Mouse (Mus musculus) erythroblast, embryonic 14.5 days (primary cell): ENCODE measurements around the gene Llgl2. TPM values are rescaled to one million over a fixed set of nuclear protein-coding genes. Genes with fewer than 3 reads are reported as not detected.
A peak's percentile ranks its signal among the peaks of the same experiment; 100 is the strongest.

Experiments used
- H3K27me3 ChIP-seq: 2 replicates; pipeline ENCODE4 v1.6.1; 2012; ENCODE audit warnings: inconsistent platforms; ENCODE audit not compliant: control insufficient read depth
- H3K36me3 ChIP-seq: 2 replicates; pipeline ENCODE4 v1.6.1; 2012; ENCODE audit warnings: mild to moderate bottlenecking, inconsistent platforms; ENCODE audit not compliant: control insufficient read depth
- H3K4me1 ChIP-seq: 2 replicates; pipeline ENCODE4 v1.6.1; 2012; ENCODE audit warnings: inconsistent platforms; ENCODE audit not compliant: control insufficient read depth
- H3K4me3 ChIP-seq: replicated peaks from 2 replicates; pipeline ENCODE3; 2012; ENCODE audit warnings: moderate library complexity, mild to moderate bottlenecking, inconsistent platforms
- H3K9me3 ChIP-seq: 2 replicates; pipeline ENCODE4 v1.6.1; 2012; ENCODE audit warnings: low read length, inconsistent platforms, mixed read lengths; ENCODE audit not compliant: control insufficient read depth
- GATA1 ChIP-seq: IDR thresholded peaks from 2 replicates; pipeline ENCODE4 v1.6.1; 2012; ENCODE audit warnings: low read length, inconsistent platforms, mixed read lengths
- TAL1 ChIP-seq: IDR thresholded peaks from 3 replicates; pipeline ENCODE4 v1.6.1; 2012; ENCODE audit warnings: low read length, inconsistent platforms, mixed read lengths
- polyA plus RNA-seq: library from polyadenylated mRNA; stranded (reverse); fragments of >175 nt; gene quantifications from 2 replicates; pipeline ENCODE4 v1.2.3, GENCODE M21; 2012

The Llgl2 gene
- polyA plus RNA-seq, 1 experiment, result 2.1 TPM

DNA sequence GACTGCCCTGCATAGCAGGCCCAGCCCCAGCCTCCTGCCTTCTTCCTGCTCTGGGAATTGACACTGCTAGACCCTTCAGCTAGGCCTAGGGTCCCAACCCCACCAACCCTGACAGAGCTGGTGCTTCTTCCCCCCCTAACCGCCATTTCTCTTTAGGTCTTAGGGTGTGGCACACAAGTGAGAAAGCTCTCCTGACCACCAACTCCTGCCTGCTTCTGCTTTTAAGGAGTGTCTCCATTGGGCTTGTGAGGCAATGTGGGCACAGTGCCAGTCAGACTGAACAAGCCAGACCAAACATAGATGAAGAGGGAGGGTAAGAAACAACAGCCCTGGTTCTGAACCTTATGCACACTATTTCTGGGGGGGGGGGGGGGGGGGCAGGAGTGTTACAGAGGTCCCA lies 79.0 kb downstream of the Llgl2 start:
- TF ChIP-seq TAL1, result no peak
- TF ChIP-seq GATA1, result no peak
- no peaks in the 10 kb centered on the region for H3K9me3 ChIP-seq
- peaks cover 92% of the 10 kb centered on the region for H3K4me1 ChIP-seq
- peak overlapping the region; percentile 75 for H3K4me3 ChIP-seq
- no peaks in the 10 kb centered on the region for H3K27me3 ChIP-seq
- peaks cover 75% of the 10 kb centered on the region for H3K36me3 ChIP-seq

DNA sequence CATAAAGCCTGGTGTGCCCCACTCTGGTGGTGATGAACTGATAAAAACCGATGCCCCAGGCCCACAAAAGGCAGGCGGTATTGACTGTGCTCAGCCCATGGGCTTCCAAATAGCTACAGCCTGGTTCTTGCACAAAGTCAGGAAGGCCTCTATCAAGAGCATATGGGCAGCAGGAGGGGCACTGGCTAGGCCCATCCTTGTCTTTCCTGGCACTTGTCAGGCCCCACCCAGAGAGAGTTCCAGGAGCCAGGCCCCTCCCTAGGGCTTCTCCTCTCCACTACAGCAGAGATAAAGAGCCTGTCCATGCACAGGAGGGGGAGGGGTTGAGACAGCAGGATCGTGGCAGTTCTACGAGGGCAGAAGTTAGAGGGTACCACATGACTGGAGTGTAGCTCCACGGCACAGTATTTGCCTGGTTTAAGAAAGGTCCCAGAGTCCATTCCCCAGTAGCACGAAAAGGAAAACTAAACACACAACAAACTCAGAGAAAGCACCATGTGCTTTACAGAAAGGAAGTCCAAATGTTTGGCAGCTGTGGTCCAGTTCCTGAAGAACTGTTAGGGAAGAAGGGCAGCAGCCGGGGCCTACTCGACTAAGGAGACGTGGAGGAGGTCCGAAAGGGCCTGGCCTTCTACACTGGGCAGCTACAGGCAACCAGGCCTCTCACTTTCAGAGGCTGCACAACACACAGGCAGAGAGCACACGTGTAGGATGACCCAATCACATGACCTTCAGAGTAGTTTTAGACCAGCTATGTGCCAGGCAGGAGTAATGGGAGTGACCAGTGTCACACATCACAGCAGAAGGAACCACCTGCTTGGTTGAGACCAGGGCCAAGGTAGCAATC lies 79.8 kb downstream of the Llgl2 start:
- Histone ChIP-seq H3K4me3 (peak overlapping the region; percentile 75), H3K36me3 (peaks cover 82% of the 10 kb centered on the region), H3K27me3 (no peaks in the 10 kb centered on the region), H3K9me3 (0 out of 2 replicates have a peak, but pooled peaks cover 2% of the 10 kb centered on the region), H3K4me1 (peaks cover 94% of the 10 kb centered on the region)
- TF ChIP-seq TAL1 (peak; percentile 30; the same call in 2 of the 3 replicates), GATA1 (0 out of 2 replicates have a peak, but pooled peaks have one; percentile 41)

DNA sequence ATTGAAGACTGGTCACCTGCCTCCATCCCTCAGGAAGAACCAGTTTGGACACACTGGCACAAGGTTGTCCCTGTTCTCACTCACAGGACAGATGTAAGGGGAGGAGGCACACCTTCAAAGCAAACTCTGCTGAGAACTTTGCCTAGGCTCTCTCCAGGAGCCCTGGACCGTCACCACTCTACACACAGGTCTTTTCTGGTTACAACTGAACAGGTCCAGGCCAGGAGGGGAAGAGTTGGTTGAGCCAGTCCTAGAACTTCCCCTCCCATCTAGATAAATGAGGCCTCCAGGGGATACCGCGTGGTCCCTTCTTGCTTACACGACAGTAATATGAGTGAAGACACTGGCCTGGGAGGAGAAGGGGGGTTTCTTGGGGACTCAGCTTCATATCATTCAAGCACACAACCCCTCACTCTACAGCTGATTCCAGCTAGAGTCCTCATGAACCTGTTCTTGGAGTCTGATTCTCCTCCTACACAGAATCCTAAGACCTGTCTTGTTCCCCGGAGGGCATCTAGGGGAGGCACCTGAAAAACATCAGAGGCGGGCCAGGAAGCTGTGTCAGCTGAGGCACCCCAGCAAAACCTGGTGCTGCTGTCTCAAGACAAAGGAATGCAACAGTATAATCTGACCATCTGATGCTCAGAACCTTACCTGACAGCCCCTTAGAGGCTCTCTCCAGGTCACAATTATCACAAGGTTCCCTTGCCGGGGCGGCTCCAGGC lies 80.5 kb downstream of the Llgl2 start:
- TF ChIP-seq GATA1 (no peak), TAL1 (no peak)
- peaks cover 90% of the 10 kb centered on the region for H3K36me3 ChIP-seq
- peak overlapping the region; percentile 75 for H3K4me3 ChIP-seq
- 0 out of 2 replicates have a peak, but pooled peaks cover 2% of the 10 kb centered on the region for H3K9me3 ChIP-seq
- no peaks in the 10 kb centered on the region for H3K27me3 ChIP-seq
- peaks cover 93% of the 10 kb centered on the region for H3K4me1 ChIP-seq

Other genes starting within 250 kb of the Llgl2 start
- gene Mrps7, start 220.1 kb upstream of the Llgl2 start, polyA plus RNA-seq, result 5.1 and 6.7 TPM in 2 replicates
- 0.78 and 0.93 TPM in 2 replicates for gene Gga3, start 220.0 kb upstream of the Llgl2 start, polyA plus RNA-seq
- gene Mif4gd, start 211.1 kb upstream of the Llgl2 start, polyA plus RNA-seq, result 3.6 and 4.8 TPM in 2 replicates
- gene Slc25a19, start 195.8 kb upstream of the Llgl2 start, polyA plus RNA-seq, result 0.99 and 1.3 TPM in 2 replicates
- gene Grb2, start 115.5 kb upstream of the Llgl2 start, polyA plus RNA-seq, result 3.4 and 3.8 TPM in 2 replicates
- gene Tmem94, start 58.6 kb upstream of the Llgl2 start, polyA plus RNA-seq, result 6.1 and 6.3 TPM in 2 replicates
- gene Caskin2, start 10.4 kb upstream of the Llgl2 start, polyA plus RNA-seq, result 10.9 and 12.1 TPM in 2 replicates
- 3.4 and 4.5 TPM in 2 replicates for gene Tsen54, start 9.3 kb upstream of the Llgl2 start, polyA plus RNA-seq
- not detected in 2 replicates for gene Myo15b, start 34.4 kb downstream of the Llgl2 start, polyA plus RNA-seq
- gene Smim5, start 75.9 kb downstream of the Llgl2 start, polyA plus RNA-seq, result 2.1 and 3.2 TPM in 2 replicates
- gene Smim6, start 88.0 kb downstream of the Llgl2 start, polyA plus RNA-seq, result 0.09 and 0.28 TPM in 2 replicates
- 3.0 and 3.7 TPM in 2 replicates for gene Sap30bp, start 109.2 kb downstream of the Llgl2 start, polyA plus RNA-seq
- 1.4 and 2.3 TPM in 2 replicates for gene Recql5, start 109.4 kb downstream of the Llgl2 start, polyA plus RNA-seq
- 0.01 TPM in 1 of 2 replicates, not detected in the other for gene Itgb4, start 150.7 kb downstream of the Llgl2 start, polyA plus RNA-seq
- gene Galk1, start 188.7 kb downstream of the Llgl2 start, polyA plus RNA-seq, result 1.5 and 1.9 TPM in 2 replicates
- gene H3f3b, start 203.9 kb downstream of the Llgl2 start, polyA plus RNA-seq, result 117 and 150 TPM in 2 replicates
- gene Unk, start 206.3 kb downstream of the Llgl2 start, polyA plus RNA-seq, result 3.6 and 3.8 TPM in 2 replicates